Mouse (Mus musculus) embryo, embryonic 10.5 days (tissue): ENCODE data around the gene Ccdc69.
"Not testable (repeated sequence)": the region's sequence is repeated elsewhere in the genome, so short reads cannot be mapped to it uniquely, and the experiment has no call there.

Experiments
- DNase-seq: peaks from one replicate; pipeline ENCODE4 v3.0.0-alpha.2; 2015; ENCODE audit warnings: low spot score

Gene Ccdc69

DNA sequence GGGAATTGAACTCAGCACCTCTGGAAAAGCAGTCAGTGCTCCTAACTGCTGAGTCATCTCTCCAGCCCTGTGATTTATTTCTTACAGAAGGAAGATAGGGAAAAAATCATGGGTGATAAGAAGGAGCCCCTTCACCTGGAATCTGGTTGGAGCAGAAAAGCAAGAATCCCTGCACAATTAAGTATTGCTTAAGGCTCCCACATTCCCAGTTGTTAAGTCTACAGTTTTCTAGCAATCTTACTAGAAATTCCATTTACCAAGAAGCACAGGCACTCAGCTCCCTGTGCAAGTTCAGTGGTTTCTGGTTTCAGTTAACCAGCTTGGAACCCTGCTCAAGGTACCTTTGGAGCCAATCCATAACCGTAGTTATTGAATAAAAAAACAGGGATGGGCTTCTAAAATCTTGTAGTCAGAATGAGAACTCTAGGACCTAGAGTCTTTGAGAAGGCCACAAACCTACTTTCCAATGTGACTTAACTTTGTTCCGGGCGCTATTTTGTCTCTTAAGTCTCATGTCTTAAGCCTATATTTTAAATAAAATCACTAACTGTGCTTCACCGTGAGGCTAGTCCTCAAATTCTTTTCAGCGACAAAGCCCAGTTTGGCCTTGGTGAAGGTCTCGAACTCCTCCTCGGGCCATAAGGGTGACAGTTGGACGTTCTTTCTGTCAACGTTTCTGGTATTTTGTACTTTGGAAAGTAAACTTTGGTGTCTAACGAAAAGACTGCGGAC lies 19.0 kb upstream of the Ccdc69 start:
- no peak for DNase-seq

DNA sequence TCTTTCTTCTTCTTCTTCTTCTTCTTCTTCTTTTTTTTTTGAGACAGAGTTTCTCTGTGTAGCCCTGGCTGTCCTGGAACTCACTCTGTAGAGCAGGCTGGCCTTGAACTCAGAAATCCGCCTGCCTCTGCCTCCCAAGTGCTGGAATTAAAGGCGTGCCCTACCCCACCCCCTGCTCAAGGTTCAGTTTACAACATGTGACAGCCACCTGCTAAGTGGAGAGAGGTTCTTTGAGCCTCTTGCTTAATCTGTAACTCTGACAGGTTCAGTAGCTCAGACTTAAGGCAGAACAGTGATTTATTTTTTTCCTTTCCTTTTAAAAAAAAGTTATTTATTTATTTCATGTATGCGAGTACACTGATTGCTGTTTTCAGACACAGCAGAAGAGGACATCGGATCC lies 18.4 kb upstream of the Ccdc69 start:
- not testable (repeated sequence) for DNase-seq

- no peak for DNase-seq
Observed at GRCm38 (mm10) chr11:55093096-55093495, 15.2 kb upstream of the Ccdc69 start.

DNA sequence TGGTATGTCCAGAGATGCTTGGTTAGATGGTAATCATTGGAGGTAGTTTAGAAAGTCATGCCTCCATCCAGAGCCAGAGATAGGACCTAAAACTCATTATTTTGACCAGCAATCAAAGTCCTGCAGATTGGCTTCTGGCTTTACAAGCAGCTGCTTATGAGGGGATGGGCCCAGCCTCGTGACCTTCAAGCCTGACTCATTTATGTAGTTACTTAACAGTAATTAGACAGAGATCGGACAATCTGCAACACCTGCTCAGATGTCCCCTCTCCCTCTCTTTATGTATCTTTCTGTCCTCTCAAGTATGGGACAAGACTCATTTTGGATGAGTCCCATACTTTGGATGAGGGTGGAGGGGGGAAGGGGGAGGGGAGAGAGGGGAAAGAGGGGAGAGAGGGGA lies 12.0 kb upstream of the Ccdc69 start:
- no peak for DNase-seq

GRCm38 (mm10) chr11:55087006-55087405 lies 9.1 kb upstream of the Ccdc69 start:
- peak; percentile 89 for DNase-seq

DNA sequence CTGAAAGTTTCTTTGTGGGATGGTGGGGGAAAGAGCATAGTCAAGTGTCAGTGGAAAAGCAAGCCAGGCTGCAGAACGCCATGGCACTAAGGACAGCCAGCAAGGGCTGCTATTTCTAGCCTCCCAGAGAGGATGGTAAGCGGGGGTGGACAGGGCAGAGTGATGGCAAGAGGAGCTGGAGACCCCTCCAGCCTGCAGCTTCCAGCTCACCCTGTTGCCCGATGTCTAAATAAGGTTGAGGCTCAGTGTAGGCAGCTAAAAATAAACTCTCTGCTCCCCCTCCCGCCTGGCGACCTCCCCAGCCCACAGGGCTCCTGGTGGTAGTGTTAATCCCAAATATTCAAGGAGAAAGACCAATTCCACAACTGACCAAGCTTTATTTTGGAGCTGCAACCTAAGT lies 7.5 kb upstream of the Ccdc69 start:
- DNase-seq, result no peak

DNA sequence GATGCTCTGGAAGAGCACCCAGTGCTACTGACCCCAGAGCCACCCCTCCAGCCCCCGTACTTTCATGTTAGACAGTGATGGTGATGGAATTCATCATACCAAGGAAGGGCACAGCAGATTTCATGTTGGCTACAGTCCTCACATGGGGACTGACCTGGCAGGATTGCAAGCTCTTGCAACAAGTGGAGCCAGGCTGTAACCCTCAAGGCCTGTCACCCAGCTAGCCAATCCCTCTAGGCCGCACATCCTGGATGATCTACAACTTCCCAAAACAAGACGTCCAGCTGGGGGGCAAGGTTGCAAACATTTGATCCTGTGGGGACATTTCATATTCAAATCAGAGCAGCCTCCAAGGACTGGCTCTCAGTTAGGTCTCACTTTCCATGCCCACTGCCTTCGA lies 6.7 kb upstream of the Ccdc69 start:
- DNase-seq, result no peak

DNA sequence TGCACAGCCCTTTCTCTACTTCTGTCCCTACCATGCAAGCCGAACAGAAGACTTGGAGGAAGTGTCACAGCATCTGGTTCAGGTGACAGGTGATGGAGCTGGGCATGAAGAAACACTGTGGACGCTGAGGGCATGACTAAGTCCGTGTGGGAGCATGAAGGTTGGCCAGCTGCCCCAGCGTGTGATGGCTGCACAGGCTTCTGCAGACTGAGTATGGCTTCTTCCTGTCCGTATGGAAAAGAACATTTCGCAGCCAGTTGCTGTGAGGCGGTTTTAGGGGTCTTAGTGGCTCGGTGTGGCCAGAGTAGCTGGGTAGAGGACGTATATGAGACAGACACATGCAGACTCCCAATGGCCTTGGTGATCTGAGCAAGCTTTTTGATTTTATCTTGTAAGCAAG lies 3.3 kb upstream of the Ccdc69 start:
- DNase-seq, result no peak

DNA sequence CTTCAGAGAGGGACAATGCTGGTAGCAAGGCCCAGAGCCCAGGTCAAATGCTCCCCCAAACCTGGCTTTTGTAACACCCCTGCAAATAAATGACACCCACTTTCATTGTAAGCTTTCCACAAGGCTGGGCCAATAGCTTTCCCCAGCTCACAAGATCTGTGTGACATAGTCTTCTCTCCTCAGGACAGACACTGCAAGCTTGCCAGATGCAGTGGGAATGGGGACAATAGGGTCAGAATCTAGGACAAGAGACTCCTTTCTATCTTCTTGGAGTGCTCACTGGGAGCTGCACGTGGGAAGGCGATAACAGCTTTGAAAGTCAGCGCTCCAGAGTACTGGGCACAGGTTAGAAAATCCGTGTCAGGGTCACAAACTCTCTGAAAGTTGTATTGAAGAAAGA lies 1.2 kb upstream of the Ccdc69 start:
- no peak for DNase-seq

DNA sequence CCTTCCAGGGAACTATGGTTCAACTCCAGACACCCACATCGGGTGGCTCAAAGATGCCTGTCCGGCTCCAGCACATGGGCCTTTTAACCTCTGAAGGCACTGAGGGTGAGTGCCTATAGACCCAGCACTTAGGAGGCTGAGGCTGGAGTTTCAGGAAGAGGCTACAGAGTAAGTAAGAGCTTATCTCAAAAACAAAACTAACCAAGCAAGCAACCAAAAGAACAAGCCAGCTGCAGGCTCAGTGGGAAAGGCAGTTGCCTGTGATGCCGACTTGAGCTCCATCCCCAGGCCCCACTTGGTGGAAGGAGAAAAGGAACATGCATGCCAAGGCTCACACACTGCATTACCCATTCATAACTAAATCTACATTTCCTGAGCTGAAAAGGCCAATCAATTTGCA lies 571 bp upstream of the Ccdc69 start:
- DNase-seq, result no peak

DNA sequence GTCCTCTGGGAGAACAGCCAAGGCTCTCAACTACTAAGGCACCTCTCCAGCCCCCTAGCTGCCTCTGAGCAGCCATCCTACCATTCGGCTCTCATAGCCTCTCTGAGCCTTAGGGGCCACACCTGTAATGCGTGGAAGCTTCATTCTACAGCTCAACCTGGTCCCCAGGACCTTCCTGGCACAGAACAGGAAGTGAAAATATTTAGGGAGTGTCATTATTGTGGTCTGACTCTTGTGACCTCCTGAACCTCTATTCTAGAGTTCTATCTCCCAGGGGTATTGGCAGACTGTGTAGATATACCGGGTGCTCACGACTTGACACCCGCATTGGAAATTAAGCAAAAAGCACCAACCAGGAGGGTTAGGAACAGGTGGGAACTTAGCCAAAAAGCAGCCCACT lies 1.7 kb downstream of the Ccdc69 start:
- no peak for DNase-seq

DNA sequence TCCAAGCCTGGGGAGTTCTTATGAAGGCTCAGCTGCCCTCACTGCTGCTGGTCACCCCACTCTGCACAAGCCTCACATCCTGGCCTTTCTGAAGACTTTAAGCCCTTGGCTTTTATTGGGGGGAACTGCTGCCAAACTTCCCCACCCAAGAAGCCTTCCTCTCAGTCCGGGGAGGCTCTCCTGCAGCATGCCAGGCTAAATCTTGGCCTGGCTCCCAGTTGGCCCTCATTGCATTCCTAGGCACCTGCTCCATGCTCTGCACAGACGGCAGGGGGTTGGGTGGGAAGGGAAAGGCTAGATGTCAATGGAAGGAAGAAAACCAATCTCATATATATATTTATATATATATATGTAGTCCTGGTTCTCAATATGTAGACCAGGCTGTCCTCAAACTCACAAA lies 2.3 kb downstream of the Ccdc69 start:
- DNase-seq, result no peak

DNA sequence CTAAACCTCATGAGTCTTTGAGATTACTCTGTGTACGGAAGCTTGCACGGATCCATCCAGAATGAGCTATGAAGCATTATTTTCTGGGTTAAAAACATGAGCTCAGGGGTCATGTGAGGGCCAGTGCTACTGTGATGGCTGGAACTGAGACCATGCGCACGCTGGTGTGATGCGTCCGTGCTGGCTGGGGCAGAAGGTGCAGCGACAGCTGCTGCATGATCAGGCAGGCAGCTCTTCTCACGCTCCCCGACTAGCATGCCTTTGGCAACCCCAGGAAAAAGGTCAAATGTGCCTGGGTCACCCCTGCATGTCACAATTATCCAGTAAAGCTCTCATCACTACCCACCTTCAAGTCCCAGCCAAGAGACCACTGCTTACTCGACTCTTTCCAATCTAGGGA lies 4.7 kb downstream of the Ccdc69 start:
- DNase-seq, result no peak

DNA sequence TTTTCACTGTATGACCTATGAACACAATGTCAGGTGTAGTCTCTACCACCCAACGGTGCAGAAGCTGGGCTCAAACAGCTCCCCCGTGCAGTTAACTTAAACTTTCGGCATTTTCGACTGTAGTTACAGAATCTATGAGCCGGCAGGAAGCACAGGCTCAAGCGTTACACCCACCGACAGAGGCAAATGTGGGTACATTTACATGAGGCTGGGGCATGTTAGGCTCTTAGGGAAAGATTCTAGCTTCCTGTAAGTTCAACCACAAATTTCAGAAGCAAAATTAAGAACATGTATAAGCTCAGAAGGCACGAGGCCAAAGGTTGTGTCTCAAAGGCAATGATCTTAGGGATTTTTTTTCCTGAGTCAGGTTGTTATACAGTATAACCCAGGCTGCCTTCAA lies 5.5 kb downstream of the Ccdc69 start:
- DNase-seq, result no peak

- DNase-seq, result no peak
Observed at GRCm38 (mm10) chr11:55071344-55071743, 6.6 kb downstream of the Ccdc69 start.

DNA sequence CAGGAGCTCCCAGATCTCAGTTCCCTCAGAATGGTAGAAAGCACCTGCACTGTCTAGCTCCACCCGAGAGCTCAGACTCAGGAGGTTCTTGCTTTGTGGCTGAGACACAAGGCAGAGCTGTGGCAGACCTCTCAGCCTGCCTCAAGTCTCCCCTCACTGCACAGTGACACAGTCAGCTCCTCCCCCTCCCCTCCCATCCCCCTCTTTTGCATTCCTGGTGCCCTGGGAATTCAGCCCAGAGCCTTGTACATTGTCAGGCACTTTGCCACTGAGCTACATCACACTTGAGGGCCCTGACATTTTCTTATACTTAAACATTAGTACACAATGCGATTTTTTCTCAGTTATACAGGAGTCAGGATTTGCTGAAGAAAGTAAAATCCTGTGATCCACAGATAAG lies 8.9 kb downstream of the Ccdc69 start:
- DNase-seq, result peak; percentile 48

GRCm38 (mm10) chr11:55066921-55067320 lies 11.0 kb downstream of the Ccdc69 start:
- no peak for DNase-seq

DNA sequence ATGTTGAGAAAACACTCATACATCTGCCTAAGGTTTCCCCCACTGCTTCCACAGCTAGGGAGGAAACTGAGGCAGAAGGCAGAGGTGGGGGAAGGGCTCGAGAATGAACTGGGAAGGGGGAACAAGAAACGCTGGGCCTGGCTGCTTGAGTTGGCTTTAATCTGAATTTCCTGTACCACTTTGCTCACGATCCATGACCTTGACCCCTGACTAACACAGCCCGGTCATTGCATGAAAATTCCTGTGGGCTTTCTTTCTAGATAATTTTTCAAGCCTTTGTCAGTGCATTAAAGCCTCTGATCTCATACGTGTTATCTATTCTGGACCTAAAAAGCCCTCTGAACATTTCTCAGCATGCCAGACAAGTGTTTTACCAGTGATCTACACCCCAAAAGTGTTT lies 15.1 kb downstream of the Ccdc69 start:
- no peak for DNase-seq

GRCm38 (mm10) chr11:55060802-55061201 lies 17.1 kb downstream of the Ccdc69 start:
- DNase-seq, result no peak

- DNase-seq, result no peak
Observed at GRCm38 (mm10) chr11:55057511-55057910, 20.4 kb downstream of the Ccdc69 start.

GRCm38 (mm10) chr11:55050837-55051510 lies 27.0 kb downstream of the Ccdc69 start:
- DNase-seq, result no peak

DNA sequence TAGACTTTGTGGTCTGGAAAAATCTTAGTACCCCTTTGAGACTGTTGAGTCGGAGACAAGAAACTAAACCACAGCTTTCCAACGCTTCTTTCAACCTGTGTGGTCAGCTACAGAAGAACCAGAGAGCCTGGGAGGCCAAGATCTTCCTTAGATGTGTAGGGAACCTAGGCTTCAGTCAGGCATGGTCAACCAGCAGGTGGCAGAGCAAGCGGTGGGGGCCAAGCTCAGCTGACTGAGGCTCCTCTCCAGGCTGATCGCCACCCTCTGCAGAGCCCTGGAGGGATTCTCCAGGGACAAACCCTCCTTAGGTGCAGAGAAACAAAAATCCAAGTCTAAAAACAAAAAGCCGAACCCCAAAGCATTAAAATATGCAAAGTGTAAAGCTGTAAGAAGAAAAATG lies 31.3 kb downstream of the Ccdc69 start:
- DNase-seq, result no peak

- no peak for DNase-seq
Observed at GRCm38 (mm10) chr11:55041348-55041747, 36.6 kb downstream of the Ccdc69 start.

DNA sequence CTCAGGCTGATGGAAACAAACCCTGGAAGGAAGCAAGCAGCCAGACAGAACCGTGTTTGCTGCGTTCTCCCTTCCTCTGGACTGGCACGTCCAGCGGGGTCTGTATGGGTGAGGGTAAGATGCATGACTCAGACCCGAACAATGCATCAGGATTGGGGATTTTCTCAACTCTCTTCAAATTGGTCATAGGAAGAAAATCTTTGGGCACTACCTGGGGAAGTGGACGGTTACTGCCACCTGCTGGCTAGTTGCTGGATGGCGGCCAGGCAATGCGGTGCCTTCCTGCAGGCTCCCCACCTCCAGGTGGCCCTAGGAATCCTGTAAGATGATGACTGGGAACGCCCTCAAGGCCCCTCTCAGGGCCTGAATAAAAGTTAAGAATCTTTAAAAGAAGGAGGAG lies 38.3 kb downstream of the Ccdc69 start:
- peak; percentile 85 for DNase-seq
